Mouse (Mus musculus) limb, embryonic 12.5 days (tissue): ENCODE measurements at regions not wholly inside any gene's neighbourhood (a gene's known extent, or its start where the extent isn't known, plus 50 kb on each side); places are given as distances from the start of the nearest gene placed in this dataset.

Experiments used
- ATAC-seq: fragments of 200-750 bp; cut with Nextera tagmentation; 2 replicates; pipeline ENCODE4 v1.8.0; 2017; ENCODE audit warnings: low read depth, moderate TSS enrichment; ENCODE audit not compliant: insufficient number of reproducible peaks, insufficient read depth, low FRiP score, low TSS enrichment
- H3K27ac ChIP-seq: fragments of 300-500 bp; sonication (generic); 2 replicates; pipeline ENCODE4 v1.5.1; 2016; ENCODE audit warnings: mild to moderate bottlenecking, moderate library complexity
- H3K27me3 ChIP-seq: fragments of 300-500 bp; sonication (generic); 2 replicates; pipeline ENCODE4 v1.6.1; 2016; ENCODE audit warnings: mild to moderate bottlenecking, moderate library complexity
- H3K36me3 ChIP-seq: fragments of 300-500 bp; sonication (generic); 2 replicates; pipeline ENCODE4 v1.6.1; 2016; ENCODE audit warnings: mild to moderate bottlenecking, moderate library complexity
- H3K4me1 ChIP-seq: fragments of 300-500 bp; sonication (generic); replicated peaks from 2 replicates; pipeline ENCODE4 v1.6.1; 2016
- H3K4me2 ChIP-seq: fragments of 300-500 bp; sonication (generic); 2 replicates; pipeline ENCODE4 v1.6.1; 2016; ENCODE audit warnings: mild to moderate bottlenecking, moderate library complexity
- H3K4me3 ChIP-seq: fragments of 300-500 bp; sonication (generic); replicated peaks from 2 replicates; pipeline ENCODE4 v1.5.1; 2016; ENCODE audit warnings: mild to moderate bottlenecking
- H3K9ac ChIP-seq: fragments of 300-500 bp; sonication (generic); replicated peaks from 2 replicates; pipeline ENCODE4 v1.6.1; 2016; ENCODE audit warnings: mild to moderate bottlenecking, moderate library complexity
- H3K9me3 ChIP-seq: fragments of 300-500 bp; sonication (generic); 2 replicates; pipeline ENCODE4 v1.6.1; 2016; ENCODE audit warnings: mild to moderate bottlenecking, moderate library complexity
- WGBS: fragments of 180-500 bp; shearing (Covaris S2); methylation state at CpG from one replicate; pipeline ENCODE4 v1.1.7; 2016; 5-methylcytosine and 5-hydroxymethylcytosine counted together

DNA sequence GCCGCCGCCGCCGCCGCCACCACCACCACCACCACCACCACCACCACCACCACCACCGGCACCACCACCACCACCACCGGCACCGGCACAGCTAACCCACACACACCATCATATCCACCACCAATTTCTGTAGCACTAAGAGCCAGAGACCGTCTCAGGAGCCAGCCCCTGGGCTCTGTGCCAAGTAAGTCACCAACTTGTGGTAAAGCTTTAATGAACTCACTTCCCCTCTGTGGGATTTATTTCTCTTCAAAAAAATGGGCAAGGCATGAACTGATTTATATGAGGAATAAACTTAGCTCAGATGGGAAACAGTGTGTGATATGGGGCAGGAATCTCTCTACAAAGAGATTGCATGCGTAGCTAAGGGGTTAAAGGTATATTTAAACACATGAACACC, 114.8 kb downstream of the Ddx1 start:
- Histone ChIP-seq H3K9ac (no peak overlapping the region), H3K9me3 (no peaks in the 10 kb centered on the region), H3K4me3 (no peak overlapping the region), H3K4me1 (peaks cover 16% of the 10 kb centered on the region), H3K27me3 (no peaks in the 10 kb centered on the region), H3K4me2 (no peak overlapping the region), H3K27ac (no peak overlapping the region), H3K36me3 (no peaks in the 10 kb centered on the region)
- WGBS: 82% methylated on average over 5 of the region's 10 CpGs
- ATAC-seq: no peak

- Histone ChIP-seq H3K9me3 (no peaks in the 10 kb centered on the region), H3K4me3 (no peak overlapping the region), H3K27ac (no peak overlapping the region), H3K4me1 (peaks cover 19% of the 10 kb centered on the region), H3K27me3 (no peaks in the 10 kb centered on the region), H3K4me2 (no peak overlapping the region), H3K36me3 (no peaks in the 10 kb centered on the region), H3K9ac (no peak overlapping the region)
- ATAC-seq: peak; percentile 48
- 34% methylated on average over 8 of the region's 8 CpGs for WGBS
Measured at GRCm38 (mm10) chr12:13129677-13130082, 119.3 kb downstream of the Ddx1 start.

DNA sequence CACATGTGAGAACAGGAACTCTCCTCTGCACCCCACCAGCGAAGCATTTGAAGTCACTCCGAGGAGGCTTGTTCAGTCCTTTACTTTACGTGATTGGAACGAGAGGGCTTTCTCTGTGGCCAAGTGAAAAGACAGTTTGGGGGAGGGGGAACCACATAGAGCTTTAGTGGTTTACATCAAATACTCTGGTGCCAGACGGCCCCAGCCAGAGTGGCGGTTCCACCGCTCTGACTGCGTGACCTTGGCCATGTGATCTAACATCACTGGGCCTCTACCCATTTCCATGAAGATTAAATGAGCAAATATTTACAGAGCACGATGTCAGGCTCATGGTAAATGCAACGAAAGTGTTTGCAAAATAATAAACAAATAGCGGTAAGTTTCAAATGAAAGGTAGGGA, 121.6 kb downstream of the Ddx1 start:
- Histone ChIP-seq H3K9me3 (no peaks in the 10 kb centered on the region), H3K4me2 (no peak overlapping the region), H3K36me3 (no peaks in the 10 kb centered on the region), H3K4me3 (no peak overlapping the region), H3K4me1 (peaks cover 13% of the 10 kb centered on the region), H3K9ac (no peak overlapping the region), H3K27ac (no peak overlapping the region), H3K27me3 (no peaks in the 10 kb centered on the region)
- no peak for ATAC-seq
- 70% methylated on average over 11 of the region's 11 CpGs for WGBS

DNA sequence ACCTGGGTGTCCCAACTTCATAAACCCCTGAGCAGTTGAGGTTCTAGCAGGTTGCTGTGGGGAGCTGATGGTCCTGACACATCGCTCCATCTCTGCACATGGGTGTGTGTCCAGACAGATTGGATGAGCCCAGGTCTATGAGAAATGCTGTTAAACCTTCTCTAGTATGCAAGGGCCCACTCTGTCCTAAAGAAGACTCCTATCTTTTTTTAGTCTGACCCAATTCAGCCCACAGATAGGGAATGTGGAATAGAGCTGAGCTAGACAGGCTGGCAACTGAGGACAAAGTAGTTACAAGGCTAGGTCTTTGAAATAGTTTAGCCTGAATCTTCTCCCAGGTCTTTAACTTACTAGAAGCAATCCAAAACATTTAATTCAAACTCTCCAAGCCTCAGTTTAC, 124.0 kb downstream of the Ddx1 start:
- no peak overlapping the region for H3K9ac ChIP-seq
- ATAC-seq: no peak
- H3K27ac ChIP-seq: no peak overlapping the region
- peaks cover 17% of the 10 kb centered on the region for H3K4me1 ChIP-seq
- WGBS: 100% methylated on average over 1 of the region's 1 CpGs
- H3K36me3 ChIP-seq: no peaks in the 10 kb centered on the region
- H3K9me3 ChIP-seq: no peaks in the 10 kb centered on the region
- H3K4me2 ChIP-seq: no peak overlapping the region
- H3K27me3 ChIP-seq: no peaks in the 10 kb centered on the region; the same call in 1 of the 2 replicates
- no peak overlapping the region for H3K4me3 ChIP-seq

GRCm38 (mm10) chr12:13122282-13122681, 126.7 kb downstream of the Ddx1 start:
- Histone ChIP-seq H3K4me3 (no peak overlapping the region), H3K27ac (0 out of 2 replicates have a peak overlapping the region, but pooled peaks have one; percentile 23), H3K27me3 (no peaks in the 10 kb centered on the region; the same call in 1 of the 2 replicates), H3K9me3 (no peaks in the 10 kb centered on the region), H3K4me2 (no peak overlapping the region), H3K9ac (no peak overlapping the region), H3K4me1 (peaks cover 6% of the 10 kb centered on the region), H3K36me3 (no peaks in the 10 kb centered on the region)
- 17% methylated on average over 9 of the region's 9 CpGs for WGBS
- ATAC-seq: no peak; the same call in 1 of the 2 replicates

- peak; percentile 59; the same call in 1 of the 2 replicates for ATAC-seq
- H3K9me3 ChIP-seq: no peaks in the 10 kb centered on the region
- H3K4me2 ChIP-seq: no peak overlapping the region
- no peak overlapping the region for H3K9ac ChIP-seq
- no peak overlapping the region for H3K27ac ChIP-seq
- no peak overlapping the region for H3K4me3 ChIP-seq
- no peaks in the 10 kb centered on the region for H3K36me3 ChIP-seq
- 34% methylated on average over 7 of the region's 7 CpGs for WGBS
- peaks cover 5% of the 10 kb centered on the region for H3K4me1 ChIP-seq
- H3K27me3 ChIP-seq: no peaks in the 10 kb centered on the region; the same call in 1 of the 2 replicates
Measured at GRCm38 (mm10) chr12:13120581-13120980, 128.4 kb downstream of the Ddx1 start.

DNA sequence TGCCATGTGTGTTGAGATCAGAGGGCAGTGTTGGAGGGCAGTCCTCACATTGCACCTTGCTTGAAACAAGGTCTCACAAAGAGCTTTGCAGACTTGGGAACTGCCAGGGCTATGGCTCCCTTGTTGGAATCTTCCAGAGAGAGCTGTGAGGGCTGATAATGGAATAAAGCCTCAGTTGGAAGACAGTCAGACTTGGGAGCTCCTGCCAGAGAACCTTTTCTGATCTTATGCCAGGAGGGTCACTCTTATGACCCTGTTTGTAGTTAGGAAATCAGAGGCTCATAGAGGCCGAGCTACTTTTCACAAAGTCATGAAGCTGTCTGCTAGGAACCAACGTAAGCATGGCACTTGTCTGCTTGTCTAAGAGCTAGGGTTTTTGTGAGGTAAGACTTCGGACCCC, 129.4 kb downstream of the Ddx1 start:
- no peaks in the 10 kb centered on the region for H3K36me3 ChIP-seq
- H3K4me1 ChIP-seq: peaks cover 5% of the 10 kb centered on the region
- 82% methylated on average over 3 of the region's 3 CpGs for WGBS
- no peaks in the 10 kb centered on the region; the same call in 1 of the 2 replicates for H3K27me3 ChIP-seq
- no peak overlapping the region for H3K4me3 ChIP-seq
- H3K9me3 ChIP-seq: no peaks in the 10 kb centered on the region
- H3K4me2 ChIP-seq: no peak overlapping the region
- no peak overlapping the region for H3K27ac ChIP-seq
- H3K9ac ChIP-seq: no peak overlapping the region
- ATAC-seq: no peak

GRCm38 (mm10) chr12:13118026-13118425, 131.0 kb downstream of the Ddx1 start:
- no peak overlapping the region for H3K4me2 ChIP-seq
- WGBS: 79% methylated on average over 9 of the region's 9 CpGs
- H3K9me3 ChIP-seq: no peaks in the 10 kb centered on the region
- no peak overlapping the region for H3K9ac ChIP-seq
- H3K36me3 ChIP-seq: no peaks in the 10 kb centered on the region
- H3K27me3 ChIP-seq: no peaks in the 10 kb centered on the region; the same call in 1 of the 2 replicates
- H3K27ac ChIP-seq: no peak overlapping the region
- no peak overlapping the region for H3K4me3 ChIP-seq
- peaks cover 5% of the 10 kb centered on the region for H3K4me1 ChIP-seq
- no peak for ATAC-seq

DNA sequence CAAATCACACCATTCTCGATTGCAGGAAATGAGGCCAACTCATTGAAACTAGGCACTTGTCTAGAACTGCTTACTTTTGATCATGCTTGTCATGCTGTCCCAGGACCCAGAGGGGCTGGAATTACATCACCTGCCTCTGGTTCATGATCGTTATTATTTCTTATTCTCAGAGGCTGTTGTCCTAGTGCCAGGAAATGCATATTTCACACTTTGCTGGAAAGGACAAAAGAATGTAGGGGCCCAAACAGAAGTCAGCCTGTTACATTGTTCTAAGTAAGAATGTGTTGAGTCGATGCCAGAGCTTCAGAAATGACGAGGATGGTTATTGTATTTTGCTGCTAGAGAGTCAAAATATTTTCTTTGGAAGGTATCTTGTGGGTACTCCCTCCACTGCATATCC, 134.7 kb downstream of the Ddx1 start:
- Histone ChIP-seq H3K9me3 (no peaks in the 10 kb centered on the region), H3K9ac (no peak overlapping the region), H3K36me3 (no peaks in the 10 kb centered on the region), H3K27me3 (no peaks in the 10 kb centered on the region), H3K4me1 (no peaks in the 10 kb centered on the region), H3K27ac (no peak overlapping the region), H3K4me3 (no peak overlapping the region), H3K4me2 (no peak overlapping the region)
- WGBS: 71% methylated on average over 4 of the region's 4 CpGs
- no peak for ATAC-seq

- no peak overlapping the region for H3K4me2 ChIP-seq
- H3K27me3 ChIP-seq: 0 out of 2 replicates have a peak, but pooled peaks cover 3% of the 10 kb centered on the region
- H3K27ac ChIP-seq: no peak overlapping the region
- no peak for ATAC-seq
- H3K36me3 ChIP-seq: no peaks in the 10 kb centered on the region
- no peak overlapping the region for H3K9ac ChIP-seq
- H3K4me1 ChIP-seq: peaks cover 6% of the 10 kb centered on the region; the same call in 1 of the 2 replicates
- no peak overlapping the region for H3K4me3 ChIP-seq
- WGBS: 90% methylated on average over 3 of the region's 3 CpGs
- no peaks in the 10 kb centered on the region for H3K9me3 ChIP-seq
Measured at GRCm38 (mm10) chr12:13106931-13107330, 142.1 kb downstream of the Ddx1 start.

- Histone ChIP-seq H3K36me3 (no peaks in the 10 kb centered on the region), H3K4me2 (no peak overlapping the region), H3K27me3 (0 out of 2 replicates have a peak, but pooled peaks cover 3% of the 10 kb centered on the region), H3K27ac (peak overlapping the region; percentile 72), H3K4me3 (no peak overlapping the region), H3K9me3 (0 out of 2 replicates have a peak, but pooled peaks cover 4% of the 10 kb centered on the region), H3K4me1 (peaks cover 20% of the 10 kb centered on the region), H3K9ac (no peak overlapping the region)
- no peak for ATAC-seq
- 10% methylated on average over 12 of the region's 12 CpGs for WGBS
Measured at GRCm38 (mm10) chr12:13100505-13101354, 148.3 kb downstream of the Ddx1 start.
